Mouse (Mus musculus): ENCODE results near the gene H3f3b. TPM values are rescaled to one million over a fixed set of nuclear protein-coding genes. Genes with fewer than 3 reads are reported as not detected.

Gene H3f3b
- total RNA-seq, 4 experiments from 2014 or later: 243 to 308 (median 280) TPM

GRCm38 (mm10) chr11:116001725-116002124 is 26.0 kb downstream of the H3f3b start:
- DNase-seq (ENCODE audit: low spot score in 2 of 2): no peak

- no peak for DNase-seq (ENCODE audit: low spot score in 2 of 2)
Measured at GRCm38 (mm10) chr11:116000607-116001006, 27.2 kb downstream of the H3f3b start.

DNA sequence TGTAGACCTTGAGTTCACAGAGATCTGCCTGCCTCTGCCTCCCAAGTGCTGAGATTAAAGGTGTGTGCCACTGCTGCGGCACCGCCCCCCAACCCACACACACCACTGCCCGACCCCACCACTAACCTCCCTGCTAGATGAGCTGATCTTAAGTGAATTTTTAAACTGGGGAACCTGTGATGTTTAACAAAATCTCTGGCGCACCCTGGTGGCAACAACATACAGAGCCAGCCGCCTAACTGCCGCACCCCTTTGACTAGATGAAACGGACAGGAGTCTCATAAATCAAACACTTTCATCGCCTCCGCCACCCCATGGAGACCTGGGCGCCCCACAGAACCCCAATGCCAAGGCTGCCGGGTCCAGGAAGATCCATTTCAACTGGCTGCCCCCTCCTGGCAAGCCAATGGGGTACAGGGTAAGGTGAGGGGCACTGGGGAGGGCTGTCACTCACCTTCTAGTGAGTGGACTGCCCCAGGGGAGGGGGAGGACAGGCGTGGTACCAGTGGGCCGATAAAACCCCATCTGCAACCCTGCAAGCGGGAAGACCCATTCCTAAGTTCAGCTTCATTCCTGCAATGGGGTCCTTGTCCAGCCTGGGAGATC is 28.1 kb downstream of the H3f3b start:
- peak in 1 of 2 experiments; percentile 80 for DNase-seq (ENCODE audit: low spot score in 2 of 2)

- DNase-seq (ENCODE audit: low spot score in 2 of 2): no peak
Measured at GRCm38 (mm10) chr11:115999027-115999426, 28.7 kb downstream of the H3f3b start.

- no peak for DNase-seq (ENCODE audit: low spot score in 2 of 2)
Measured at GRCm38 (mm10) chr11:115997662-115998061, 30.1 kb downstream of the H3f3b start.

DNA sequence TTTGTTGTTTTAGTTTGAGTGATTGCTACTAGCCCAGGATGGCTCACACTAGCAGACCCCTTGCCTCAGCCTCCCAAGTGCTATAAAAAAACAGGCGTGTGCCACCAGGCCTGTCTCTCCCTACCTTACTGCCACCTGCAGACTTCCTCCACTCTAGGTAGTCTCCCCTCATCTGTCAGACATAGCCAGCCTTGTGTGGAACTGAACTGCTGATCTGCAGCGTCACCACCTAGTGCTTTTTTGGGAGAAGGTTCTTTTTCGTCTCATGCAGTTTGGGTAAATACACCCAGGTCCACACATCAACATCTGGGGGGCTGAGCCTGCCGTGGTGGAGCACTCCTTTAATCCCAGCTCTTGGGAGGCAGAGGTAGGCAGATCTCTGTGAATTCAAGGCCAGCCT is 30.7 kb downstream of the H3f3b start:
- no peak for DNase-seq (ENCODE audit: low spot score in 2 of 2)

- no peak for DNase-seq (ENCODE audit: low spot score in 2 of 2)
Measured at GRCm38 (mm10) chr11:115995256-115995655, 32.5 kb downstream of the H3f3b start.

DNA sequence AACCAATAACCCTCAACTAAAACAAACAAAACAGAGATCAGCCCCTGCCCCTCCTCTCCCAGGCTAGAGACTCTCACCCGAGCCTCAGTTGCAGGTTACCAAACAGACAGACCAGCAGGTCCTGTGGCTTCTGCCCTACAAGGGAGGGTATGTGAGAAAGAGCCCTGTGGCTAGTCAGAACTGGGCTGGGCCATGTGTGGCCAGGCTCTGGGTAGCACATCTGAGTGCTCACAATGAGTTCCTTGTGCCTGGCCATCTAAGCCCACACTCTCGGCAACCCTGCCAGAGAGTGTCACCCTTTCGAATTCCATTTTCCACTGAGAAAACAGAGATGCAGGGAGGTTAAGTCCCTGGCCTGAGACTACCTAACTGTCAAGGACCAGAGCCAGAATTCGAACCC is 35.7 kb downstream of the H3f3b start:
- peak in 1 of 2 experiments; percentile 34 for DNase-seq (ENCODE audit: low spot score in 2 of 2)

- DNase-seq (ENCODE audit: low spot score in 2 of 2): no peak
Measured at GRCm38 (mm10) chr11:115989686-115990085, 38.1 kb downstream of the H3f3b start.

DNA sequence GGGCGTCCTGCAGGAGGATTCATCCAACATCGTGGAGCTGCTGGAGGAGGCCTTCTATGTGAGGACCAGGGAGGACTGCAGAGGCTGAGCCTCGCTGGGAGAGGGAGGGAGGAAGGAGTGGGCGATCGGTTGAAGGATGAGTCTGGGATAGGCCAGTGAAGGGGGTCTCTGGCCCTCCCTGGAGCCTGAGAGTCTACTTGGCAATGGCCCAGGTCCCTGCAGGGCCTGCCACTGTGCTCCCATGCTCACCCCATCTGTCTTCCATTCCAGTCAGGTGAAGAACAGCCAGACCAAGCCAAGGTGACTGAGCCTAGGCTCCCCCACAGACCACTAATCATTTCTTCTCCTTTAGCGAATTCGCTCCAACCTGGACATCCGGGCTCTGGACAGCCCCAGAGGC is 44.5 kb downstream of the H3f3b start:
- no peak for DNase-seq (ENCODE audit: low spot score in 2 of 2)

DNA sequence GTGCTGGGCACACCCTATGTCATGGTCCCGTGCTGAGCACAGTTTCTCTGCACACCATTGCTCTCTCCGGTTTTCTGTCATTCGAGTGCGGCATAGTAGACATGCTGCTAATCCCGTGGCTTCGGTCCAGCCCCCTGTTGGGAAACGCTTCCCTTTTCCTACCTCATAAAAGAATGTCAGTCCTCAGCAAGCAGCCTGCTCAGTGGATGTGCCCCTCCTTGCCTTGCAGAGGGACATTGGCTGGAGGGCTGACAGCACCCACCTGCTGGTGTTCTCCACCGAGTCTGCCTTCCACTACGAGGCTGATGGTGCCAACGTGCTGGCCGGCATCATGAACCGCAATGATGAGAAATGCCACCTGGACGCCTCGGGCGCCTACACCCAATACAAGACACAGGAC is 45.3 kb downstream of the H3f3b start:
- DNase-seq (ENCODE audit: low spot score in 2 of 2): no peak

DNA sequence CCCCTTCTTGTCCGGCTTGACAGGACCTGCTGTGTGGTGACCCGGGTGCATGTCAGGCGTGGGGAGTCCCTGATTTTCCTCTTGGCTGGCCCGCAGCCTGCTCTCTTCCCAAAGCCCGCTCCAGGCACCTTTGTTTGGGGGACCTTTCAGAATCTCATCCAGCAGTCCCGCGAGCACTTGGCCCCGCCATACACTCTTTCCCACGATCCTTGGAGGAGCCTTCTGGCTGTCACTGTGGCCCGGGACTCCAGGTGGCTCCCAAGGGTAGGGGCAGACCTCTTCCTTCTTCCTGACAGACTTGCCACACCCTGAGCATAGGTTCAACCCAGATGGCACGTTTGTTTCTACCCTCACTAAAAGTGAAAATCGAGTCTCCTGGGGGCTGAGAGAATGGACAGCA is 52.2 kb downstream of the H3f3b start:
- DNase-seq (ENCODE audit: low spot score in 2 of 2): no peak

- no peak for DNase-seq (ENCODE audit: low spot score in 2 of 2)
Measured at GRCm38 (mm10) chr11:115975083-115975420, 52.7 kb downstream of the H3f3b start.

GRCm38 (mm10) chr11:115974309-115975082 is 53.3 kb downstream of the H3f3b start, which contains the start of gene Itgb4:
Gene Itgb4 (plus strand): TSS chr11:115974709.
- DNase-seq (ENCODE audit: low spot score in 2 of 2): no peak

Other genes with a start within 250 kb of the H3f3b start
- gene Caskin2, start 214.3 kb downstream of the H3f3b start, total RNA-seq (2022): 10 to 100 TPM; 17.1 to 21.7 (median 20.0) TPM
- 10 to 100 TPM; 12.5 to 18.7 (median 16.9) TPM for gene Tsen54, start 213.2 kb downstream of the H3f3b start, total RNA-seq (2022)
- 1 to 10 TPM; 1.6 to 4.2 (median 2.4) TPM for gene Llgl2, start 203.9 kb downstream of the H3f3b start, total RNA-seq (2022)
- 1 to 10 TPM in 1 of 4 experiments, under 1 TPM in 3; 0.11 to 1.2 (median 0.56) TPM for gene Myo15b, start 169.6 kb downstream of the H3f3b start, total RNA-seq (2022)
- gene Smim5, start 128.0 kb downstream of the H3f3b start, total RNA-seq (2022): under 1 TPM; 0.57 to 0.96 (median 0.66) TPM
- gene Smim6, start 115.9 kb downstream of the H3f3b start, total RNA-seq (2022): not detected
- gene Sap30bp, start 94.7 kb downstream of the H3f3b start, total RNA-seq (2022): 10 to 100 TPM; 39.7 to 60.3 (median 44.3) TPM
- gene Recql5, start 94.5 kb downstream of the H3f3b start, total RNA-seq (2022): 10 to 100 TPM; 27.4 to 32.5 (median 30.3) TPM
- 10 to 100 TPM in 3 of 4 experiments, 1 to 10 TPM in 1; 6.7 to 13.0 (median 11.3) TPM for gene Itgb4, start 53.3 kb downstream of the H3f3b start, total RNA-seq (2022)
- gene Galk1, start 15.2 kb downstream of the H3f3b start, total RNA-seq (2022): 10 to 100 TPM; 11.6 to 20.7 (median 16.1) TPM
- 10 to 100 TPM; 26.3 to 31.6 (median 28.2) TPM for gene Unk, start 2.4 kb upstream of the H3f3b start, total RNA-seq (2022)
- 1 to 10 TPM; 1.5 to 3.6 (median 2.3) TPM for gene Unc13d, start 50.0 kb upstream of the H3f3b start, total RNA-seq (2022)
- gene Wbp2, start 59.0 kb upstream of the H3f3b start, total RNA-seq (2022): 100 to 1,000 TPM; 387 to 440 (median 429) TPM
- 10 to 100 TPM in 1 of 4 experiments, 1 to 10 TPM in 3; 5.0 to 13.0 (median 8.2) TPM for gene Trim47, start 99.2 kb upstream of the H3f3b start, total RNA-seq (2022)
- gene Trim65, start 103.2 kb upstream of the H3f3b start, total RNA-seq (2022): 1 to 10 TPM; 7.2 to 10.0 (median 7.9) TPM
- 10 to 100 TPM; 56.1 to 66.6 (median 62.8) TPM for gene Mrpl38, start 110.9 kb upstream of the H3f3b start, total RNA-seq (2022)
- gene Fbf1, start 140.2 kb upstream of the H3f3b start, total RNA-seq (2022): 100 to 1,000 TPM in 1 of 4 experiments, 10 to 100 TPM in 3; 73.7 to 111 (median 92.3) TPM
- gene Ten1, start 170.9 kb upstream of the H3f3b start, total RNA-seq (2022): 10 to 100 TPM; 29.4 to 43.7 (median 38.7) TPM
- 100 to 1,000 TPM; 124 to 134 (median 130) TPM for gene Acox1, start 171.1 kb upstream of the H3f3b start, total RNA-seq (2022)
- 1 to 10 TPM in 2 of 4 experiments, under 1 TPM in 2; 0.85 to 1.4 (median 1.1) TPM for gene Evpl, start 210.1 kb upstream of the H3f3b start, total RNA-seq (2022)
- 10 to 100 TPM; 61.1 to 71.3 (median 66.1) TPM for gene Srp68, start 246.3 kb upstream of the H3f3b start, total RNA-seq (2022)

Measured in layer of hippocampus, adult 8-10 months (tissue).